Mouse (Mus musculus) ZHBTc4 (cell line): ENCODE results near the gene Lrrc31.

ENCODE experiments used
- DNase-seq: peaks from one replicate; pipeline ENCODE4 v3.0.0-alpha.2; 2011; ENCODE audit warnings: low read depth, low spot score

The Lrrc31 gene

DNA sequence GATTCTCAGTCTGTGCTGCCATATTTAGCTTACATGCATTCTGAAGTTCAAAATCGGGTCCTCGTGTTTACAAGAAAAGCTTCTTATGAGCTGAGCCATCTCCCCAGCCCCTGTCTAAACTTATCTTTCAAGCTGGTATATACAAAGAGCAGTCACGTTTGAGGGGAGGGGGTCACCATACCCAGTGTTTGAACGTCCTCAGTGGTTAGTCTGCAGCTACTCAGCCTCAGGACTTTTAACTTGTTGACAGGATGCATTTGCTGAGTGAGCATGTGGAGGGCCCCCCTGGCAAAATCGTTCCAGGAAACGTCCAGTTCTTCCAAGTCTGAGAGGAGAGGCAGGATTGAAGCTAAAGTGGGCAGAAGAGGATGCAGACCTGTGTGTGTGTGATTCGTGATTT lies 8.7 kb downstream of the Lrrc31 start:
- no peak for DNase-seq

DNA sequence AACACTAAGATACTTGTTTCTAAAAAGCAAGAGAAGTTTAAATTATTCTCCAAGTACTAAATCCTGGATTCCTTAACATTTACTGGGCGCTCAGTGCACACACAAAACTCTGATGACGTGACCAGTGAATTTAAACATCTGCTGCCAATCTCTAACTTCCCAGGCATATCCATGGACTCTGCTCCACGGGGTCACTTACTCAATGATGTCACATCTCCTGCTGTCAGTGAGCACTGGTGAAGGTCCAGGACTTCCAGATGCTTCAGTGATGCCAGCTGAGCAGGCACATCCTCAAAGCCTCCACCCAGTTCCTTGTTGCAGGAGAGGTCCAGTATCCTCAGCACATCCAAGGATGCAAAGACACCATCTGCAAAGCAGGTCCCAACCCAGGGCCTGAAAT lies 12.4 kb downstream of the Lrrc31 start:
- no peak for DNase-seq

DNA sequence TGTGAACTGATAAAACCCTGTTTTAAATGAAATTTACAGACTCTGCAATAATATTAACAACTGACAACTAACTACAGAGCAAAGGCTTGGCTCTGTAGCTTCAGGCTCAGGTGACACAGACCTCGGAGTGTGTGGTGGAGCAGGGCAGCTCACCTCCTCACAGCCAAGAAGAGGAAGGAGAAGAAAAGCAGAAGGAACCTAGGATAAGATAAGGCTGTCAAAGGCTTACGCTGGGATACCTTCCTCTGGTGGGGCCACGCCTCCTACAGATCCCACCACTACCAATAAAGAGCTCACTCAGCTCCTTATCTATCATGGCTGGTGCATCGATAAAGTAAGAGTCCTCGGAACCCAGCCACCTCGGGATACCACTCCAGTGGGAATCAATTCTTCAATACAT lies 16.5 kb downstream of the Lrrc31 start:
- no peak for DNase-seq

DNA sequence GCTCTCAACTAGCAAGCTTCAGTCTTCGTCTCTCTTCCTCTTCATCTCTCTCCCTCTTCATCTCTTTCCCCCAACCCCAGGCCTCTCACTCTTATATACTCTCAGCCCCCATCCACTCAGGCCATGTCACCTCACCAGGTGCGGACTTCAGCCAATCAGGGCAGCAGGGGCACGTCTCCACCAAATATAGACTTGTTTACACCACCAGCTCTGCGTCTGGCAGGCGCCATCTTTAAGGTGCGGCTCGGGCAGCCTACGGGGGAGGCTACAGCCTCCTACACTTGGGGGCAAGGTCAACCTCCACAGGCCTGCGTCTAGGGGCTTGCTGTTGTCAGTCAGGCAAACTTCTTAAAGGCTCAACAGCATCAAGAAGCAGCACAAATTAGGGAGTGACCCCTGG lies 41.2 kb downstream of the Lrrc31 start:
- DNase-seq: peak; percentile 85

DNA sequence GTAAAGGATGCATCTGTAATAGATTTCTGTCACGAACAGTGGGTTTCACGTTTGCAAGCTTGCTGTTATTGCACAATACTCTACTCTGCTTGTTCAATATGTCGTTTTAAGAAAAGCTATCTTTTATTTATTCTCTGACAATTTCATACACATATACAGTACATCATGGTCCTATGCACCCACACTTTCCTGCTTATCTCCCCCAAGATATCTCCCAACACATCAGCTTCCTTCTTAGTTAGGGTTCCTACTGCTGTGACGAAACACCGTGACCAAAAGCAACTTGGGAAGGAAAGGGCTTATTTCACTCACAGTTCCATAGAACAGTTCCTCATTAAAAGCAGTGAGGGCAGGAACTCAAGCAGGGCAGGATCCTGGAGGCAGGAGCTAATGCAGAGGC lies 43.7 kb downstream of the Lrrc31 start:
- DNase-seq: no peak

DNA sequence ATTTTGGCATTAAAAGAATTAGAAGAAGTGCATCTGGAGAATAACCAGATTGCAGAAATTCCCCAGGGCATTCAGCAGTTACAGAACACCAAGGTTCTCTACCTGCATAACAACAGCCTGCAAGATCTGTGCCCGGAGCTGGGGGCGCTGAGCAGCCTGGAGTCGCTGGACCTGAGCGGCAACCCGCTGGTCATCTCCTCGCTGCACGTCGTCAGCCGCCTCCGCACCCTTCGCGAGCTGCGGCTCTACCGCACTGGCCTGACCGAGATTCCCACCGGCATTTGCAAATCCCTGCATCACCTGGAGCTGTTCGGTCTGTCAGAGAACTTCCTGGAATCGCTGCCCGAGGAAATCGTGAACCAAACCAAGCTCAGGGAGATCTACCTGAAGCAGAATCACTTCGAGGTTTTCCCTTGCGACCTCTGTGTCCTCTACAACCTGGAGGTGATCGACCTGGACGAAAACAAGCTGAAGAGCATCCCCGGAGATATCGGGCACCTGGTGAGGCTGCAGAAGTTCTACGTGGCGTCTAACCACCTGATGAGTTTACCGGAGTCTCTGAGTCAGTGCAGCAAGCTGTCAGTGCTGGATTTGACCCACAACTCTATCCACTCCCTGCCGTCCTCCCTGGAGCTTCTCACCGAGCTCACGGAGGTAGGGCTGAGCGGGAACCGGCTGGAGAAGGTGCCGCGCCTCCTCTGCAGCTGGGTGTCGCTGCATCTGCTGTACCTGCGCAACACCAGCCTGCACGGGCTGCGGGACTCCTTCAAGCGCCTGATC lies 49.4 kb downstream of the Lrrc31 start:
- DNase-seq: peak; percentile 68

DNA sequence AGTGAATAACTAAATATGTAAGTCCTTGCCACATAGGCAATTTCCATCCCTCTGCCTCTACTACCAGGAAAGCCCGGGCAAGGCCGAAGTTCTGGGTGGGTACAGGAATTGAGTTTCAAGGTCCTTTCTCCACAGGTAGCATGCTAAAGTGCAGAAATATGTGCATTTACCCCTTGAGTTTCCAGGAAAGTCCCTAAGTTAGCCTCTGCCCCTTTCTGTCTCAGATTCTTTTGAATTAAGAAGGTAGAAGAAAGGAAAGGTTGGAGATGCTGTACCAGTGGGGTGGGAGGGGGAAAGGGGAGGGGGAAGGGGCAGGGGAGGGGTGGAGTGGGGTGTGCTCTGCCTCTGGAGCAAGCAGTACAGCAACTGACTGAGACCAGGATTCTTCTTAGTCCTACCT lies 51.2 kb downstream of the Lrrc31 start:
- peak; percentile 74 for DNase-seq

DNA sequence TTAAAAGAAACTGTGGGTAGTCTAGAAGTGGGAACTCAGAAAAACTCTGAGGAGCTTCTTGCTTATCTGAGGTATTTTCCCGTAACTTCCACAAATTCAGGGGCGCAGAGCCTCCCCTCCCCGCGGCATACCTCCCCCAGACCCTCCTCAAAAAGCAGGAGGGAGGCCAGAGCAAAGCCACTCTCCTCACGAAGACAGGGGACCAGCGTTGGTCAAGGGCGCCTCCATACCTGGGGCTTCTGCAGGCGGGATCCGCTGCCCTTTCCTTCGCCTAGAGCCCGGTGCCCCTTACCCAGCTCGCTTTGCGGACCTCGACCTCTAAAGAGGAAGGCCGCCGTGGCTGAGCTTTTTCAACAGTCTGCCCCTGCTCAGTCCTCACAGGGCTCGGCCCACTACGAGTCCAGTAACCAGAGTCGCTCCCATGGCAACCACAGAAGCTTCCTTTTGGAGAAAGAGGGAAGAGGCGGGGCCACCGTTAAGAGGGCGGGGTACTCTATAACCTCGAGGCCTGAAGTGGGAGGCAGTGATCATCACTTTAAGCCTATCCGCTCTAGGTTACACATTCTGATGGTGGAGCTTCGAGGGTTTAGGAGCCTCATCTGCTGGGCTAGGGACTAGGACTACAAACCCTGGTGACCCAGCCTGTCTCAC lies 52.1 kb downstream of the Lrrc31 start, which contains the start of gene Lrrc34:
Gene Lrrc34 (minus strand): TSS at position 430 of the 651 bp plus-strand sequence.
- peak; percentile 98 for DNase-seq

DNA sequence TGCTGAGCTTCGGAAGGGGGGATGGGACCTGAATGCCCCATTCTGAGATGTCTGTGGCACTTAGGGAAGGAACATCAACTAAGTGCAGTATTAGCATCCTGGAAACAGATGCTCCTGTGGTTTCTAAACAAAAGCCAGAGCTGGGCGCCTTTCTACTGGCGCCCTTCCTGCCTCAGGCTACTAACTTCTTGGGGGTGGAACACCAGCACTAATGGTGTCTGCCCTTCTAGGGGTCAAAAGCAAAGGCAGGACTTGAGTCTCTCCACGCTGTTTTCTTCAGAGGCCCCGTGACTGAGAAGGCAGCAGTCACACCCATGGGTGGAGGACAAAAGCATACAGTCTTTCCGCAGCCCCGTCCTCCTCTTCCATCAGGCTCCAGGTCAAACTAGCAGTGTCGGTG lies 52.9 kb downstream of the Lrrc31 start:
- peak; percentile 97 for DNase-seq

DNA sequence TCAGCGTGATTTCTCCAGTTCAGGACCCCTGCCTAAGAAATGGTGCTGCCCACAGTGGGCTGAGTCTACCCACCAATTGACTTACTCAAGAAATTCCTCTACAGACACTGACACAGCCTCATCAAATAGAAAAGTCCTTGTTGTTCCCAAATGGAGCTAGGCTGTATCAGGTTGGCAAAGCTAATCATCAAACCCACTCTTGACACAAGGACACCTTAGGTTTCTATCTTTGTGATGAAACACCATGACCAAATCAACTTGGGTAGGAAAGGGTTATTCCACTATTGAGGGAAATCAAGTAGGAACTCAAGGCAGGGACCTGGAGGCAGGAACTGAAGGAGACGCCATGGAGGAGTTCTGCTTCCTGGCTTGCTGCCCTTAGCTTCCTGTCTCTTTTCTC lies 55.4 kb downstream of the Lrrc31 start, which contains the start of gene Lrriq4:
Gene Lrriq4 (plus strand): TSS at position 301 of the 400 bp plus-strand sequence.
- no peak for DNase-seq

DNA sequence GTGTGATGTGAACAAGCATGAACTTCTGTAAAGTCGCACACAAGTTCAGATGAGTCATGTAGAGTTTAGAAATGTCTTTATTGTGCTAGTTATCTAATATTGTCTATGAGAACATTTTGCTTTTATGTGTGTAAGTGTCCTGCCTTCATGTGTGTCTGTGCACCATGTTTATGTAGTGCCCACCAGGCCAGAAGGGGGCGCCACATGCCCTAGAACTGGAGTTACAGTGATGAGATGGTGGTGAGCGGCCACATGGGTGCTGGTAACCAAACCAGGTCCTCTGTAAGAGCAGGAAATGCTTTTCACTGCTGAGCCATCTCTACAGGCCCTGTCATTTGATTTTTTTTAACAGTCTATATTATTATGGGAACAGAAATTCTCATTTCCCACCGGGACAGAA lies 64.0 kb downstream of the Lrrc31 start:
- DNase-seq: peak; percentile 63

DNA sequence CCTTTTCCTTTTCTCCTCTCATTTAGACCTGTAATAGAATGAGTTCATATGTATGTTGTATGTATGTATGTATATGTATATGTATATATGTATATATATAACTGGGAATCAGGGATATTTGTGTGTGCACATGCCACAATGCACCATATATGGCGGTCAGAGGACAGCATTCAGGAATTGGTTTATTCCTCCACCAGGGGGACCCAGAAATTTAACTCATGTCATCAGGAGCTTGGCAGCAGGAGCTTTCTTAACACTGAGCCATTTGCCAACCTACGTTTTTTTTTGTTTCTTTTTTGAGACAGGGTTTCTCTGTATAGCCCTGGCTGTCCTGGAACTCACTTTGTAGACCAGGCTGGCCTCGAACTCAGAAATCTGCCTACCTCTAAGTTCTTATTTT lies 66.0 kb downstream of the Lrrc31 start:
- peak; percentile 59 for DNase-seq
